Mouse (Mus musculus) bone marrow, adult 2 months (tissue): ENCODE measurements around the gene Krt90.

Source experiments
- CTCF ChIP-seq: fragments of 200-500 bp; IDR thresholded peaks from 2 replicates; pipeline ENCODE4 v1.5.1; 2011; ENCODE audit warnings: low read length, control low read depth; ENCODE audit not compliant: control insufficient read depth, insufficient read depth
- POLR2A ChIP-seq: fragments of 200-500 bp; IDR thresholded peaks from 2 replicates; pipeline ENCODE4 v1.6.1; 2011; ENCODE audit warnings: low read depth, mild to moderate bottlenecking, control low read depth, low read length, borderline replicate concordance; ENCODE audit not compliant: control insufficient read depth

DNA sequence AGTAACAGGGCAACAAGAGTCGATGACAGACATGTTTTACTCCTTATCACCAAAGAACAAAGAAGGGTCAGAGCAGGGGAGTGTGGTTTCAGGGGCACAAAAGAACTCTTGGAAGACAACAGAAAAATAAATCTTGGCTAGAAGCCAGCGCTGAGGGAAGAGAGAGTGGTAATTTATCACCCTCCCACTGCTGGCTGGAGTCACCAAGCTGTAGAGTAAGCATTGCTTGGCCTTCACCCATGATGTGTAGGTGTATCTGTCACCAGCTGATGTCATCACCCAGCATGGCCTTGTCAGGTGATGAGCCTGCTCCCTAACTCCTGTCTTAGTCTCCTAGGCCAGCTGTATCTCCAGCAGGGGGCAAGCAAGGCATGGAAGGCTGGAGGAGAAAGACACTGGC, 21.7 kb upstream of the Krt90 start:
- TF ChIP-seq POLR2A (no peak), CTCF (no peak)
